ENCODE assay signal across 13 mouse cellular contexts in genomic region chr3:109174394-109174793, GRCm38 (mm10).
"Had no signal": no experiment of that assay in that cellular context is flagged by ENCODE, and none has a peak within 500 bp of the region (broad histone marks: within the 10 kb centered on the region; RNA-seq: fewer than 3 reads in every experiment).

No protein-coding gene starts in this region.

- DNase-seq: lung, adult 18-20 months; lung, embryonic 14.5 days; lung, postnatal 10 days; lung, postnatal 4 days; midbrain, embryonic 14.5 days; retina, postnatal 1 day; right cerebral cortex, adult 18-20 months; right cerebral cortex, postnatal 25 days; right cerebral cortex, postnatal 4 days; spleen, adult 18-20 months; thymus, adult 18-20 months; thymus, postnatal 14 days; thymus, postnatal 36 days had no signal
